Mouse (Mus musculus): ENCODE results near the gene Kifap3.

GRCm38 (mm10) chr1:163942056-163942455, 162.7 kb downstream of the Kifap3 start:
- TF ChIP-seq CTCF (IDR thresholded peaks at IDR 0.05; ENCODE audit: extremely low read depth, insufficient read depth, low read length) (no peak), POLR2A (IDR thresholded peaks at IDR 0.05; ENCODE audit: extremely low read depth, insufficient read depth, low read length) (no peak)
